Comparison of ENCODE assay signal across 11 mouse cellular contexts in genomic region chr16:29575620-29576019, GRCm38 (mm10). TPM values are rescaled to one million over a fixed set of nuclear protein-coding genes. Genes with fewer than 3 reads are reported as not detected.
A peak's percentile ranks its signal among the peaks of the same experiment; 100 is the strongest.
DNase-seq lines count a peak whose midpoint lies in the region; ATAC-seq and TF ChIP-seq lines count a peak whose summit lies in the region.
"Had no signal": no experiment of that assay in that cellular context is flagged by ENCODE, and none has a peak within 500 bp of the region (broad histone marks: within the 10 kb centered on the region; RNA-seq: fewer than 3 reads in every experiment).

No protein-coding gene starts in this region.

- no peak overlapping the region for H3K9ac ChIP-seq in intestine, postnatal 0 days (ENCODE audit: low read depth, low read length)
- H3K9ac ChIP-seq in intestine, embryonic 16.5 days (ENCODE audit: low read depth, low read length), result no peak overlapping the region
- H3K9ac ChIP-seq: limb, embryonic 12.5 days had no signal

- no peaks in the 10 kb centered on the region for H3K27me3 ChIP-seq in intestine, postnatal 0 days (replicated peaks; ENCODE audit: control insufficient read depth, insufficient read depth, low read length)
- no peaks in the 10 kb centered on the region for H3K27me3 ChIP-seq in intestine, embryonic 16.5 days (replicated peaks; ENCODE audit: control insufficient read depth, insufficient read depth, low read length)
- H3K27me3 ChIP-seq in small intestine, adult 2 months (ENCODE audit: control insufficient read depth, insufficient read depth, low read length), result no peaks in the 10 kb centered on the region
- H3K27me3 ChIP-seq: limb, embryonic 12.5 days had no signal

- no peak overlapping the region for H3K4me3 ChIP-seq in intestine, postnatal 0 days (ENCODE audit: low read depth, low read length)
- no peak overlapping the region for H3K4me3 ChIP-seq in intestine, embryonic 16.5 days (ENCODE audit: low read length)
- no peak overlapping the region for H3K4me3 ChIP-seq in small intestine, adult 2 months (ENCODE audit: low read depth, low read length)
- H3K4me3 ChIP-seq: limb, embryonic 12.5 days had no signal

- 9% methylated on average over 5 of the region's 5 CpGs for WGBS in intestine, postnatal 0 days
- 9% methylated on average over 5 of the region's 5 CpGs for WGBS in intestine, embryonic 16.5 days
- 9% methylated on average over 5 of the region's 5 CpGs for WGBS in small intestine, adult 2 months

- no peak overlapping the region for H3K4me2 ChIP-seq in intestine, postnatal 0 days (replicated peaks; ENCODE audit: low read depth)
- H3K4me2 ChIP-seq in intestine, embryonic 16.5 days (ENCODE audit: low read depth, low read length), result no peak overlapping the region
- H3K4me2 ChIP-seq: limb, embryonic 12.5 days had no signal

- no peak for ATAC-seq in intestine, postnatal 0 days
- no peak for ATAC-seq in intestine, embryonic 16.5 days

- H3K4me1 ChIP-seq in intestine, postnatal 0 days (replicated peaks; ENCODE audit: control insufficient read depth, insufficient read depth, low read length), result 0 out of 2 replicates have a peak, but pooled peaks cover 4% of the 10 kb centered on the region
- H3K4me1 ChIP-seq in intestine, embryonic 16.5 days (ENCODE audit: control insufficient read depth, insufficient read depth, low read length), result peaks cover 4% of the 10 kb centered on the region
- no peaks in the 10 kb centered on the region for H3K4me1 ChIP-seq in small intestine, adult 2 months (ENCODE audit: control insufficient read depth, insufficient read depth, insufficient read length, low read length)

- no peak overlapping the region for H3K27ac ChIP-seq in intestine, postnatal 0 days (ENCODE audit: low read depth, low read length)
- H3K27ac ChIP-seq in intestine, embryonic 16.5 days (ENCODE audit: low read length), result no peak overlapping the region
- H3K27ac ChIP-seq in small intestine, adult 2 months (ENCODE audit: insufficient read depth, low read depth, low read length), result no peak overlapping the region
- H3K27ac ChIP-seq: limb, embryonic 12.5 days had no signal

- TF ChIP-seq POLR2A in brain, embryonic 14.5 days (IDR thresholded peaks at IDR 0.05; ENCODE audit: borderline replicate concordance, extremely low read depth, insufficient read depth, insufficient read length, poor library complexity, severe bottlenecking), result no peak
- no peak for TF ChIP-seq POLR2A in small intestine, adult 2 months (IDR thresholded peaks at IDR 0.05; ENCODE audit: low read depth, low read length)

- intact Hi-C loops in heart, postnatal 36 days (cut with DNase I), result loop anchor here (5.0 kb wide), 1 partner anchor 738 kb away; no protein-coding TSS in a partner anchor

- TF ChIP-seq CTCF in intestine, postnatal 0 days (IDR thresholded peaks at IDR 0.05; ENCODE audit: low read depth), result peak; percentile 74
- peak; percentile 77 for TF ChIP-seq CTCF in brain, embryonic 14.5 days (IDR thresholded peaks at IDR 0.05; ENCODE audit: borderline replicate concordance, extremely low read depth, insufficient read depth, insufficient read length)
- TF ChIP-seq CTCF in small intestine, adult 2 months (IDR thresholded peaks at IDR 0.05; ENCODE audit: extremely low read depth, insufficient read length, insufficient replicate concordance, low read depth, low read length), result 0 out of 2 replicates have a peak, but pooled peaks have one; percentile 9

- H3K9me3 ChIP-seq in intestine, postnatal 0 days (ENCODE audit: control insufficient read depth), result no peaks in the 10 kb centered on the region
- no peaks in the 10 kb centered on the region for H3K9me3 ChIP-seq in intestine, embryonic 16.5 days (ENCODE audit: control insufficient read depth, low read length)
- H3K9me3 ChIP-seq: limb, embryonic 12.5 days had no signal

- DNase-seq in right cerebral cortex, adult 18-20 months, result peak; percentile 13
- no peak for DNase-seq in right cerebral cortex, postnatal 36 days (ENCODE audit: low spot score in 2 of 2)
- DNase-seq in brain, embryonic 14.5 days (ENCODE audit: low read depth), result peak; percentile 79
- no peak for DNase-seq in heart, postnatal 36 days
- DNase-seq in spleen, postnatal 14 days (ENCODE audit: low spot score in 2 of 2), result no peak
- DNase-seq: cerebellum, adult 11 months had no signal

- no peaks in the 10 kb centered on the region for H3K36me3 ChIP-seq in intestine, postnatal 0 days (ENCODE audit: control insufficient read depth, insufficient read depth)
- no peaks in the 10 kb centered on the region for H3K36me3 ChIP-seq in intestine, embryonic 16.5 days (ENCODE audit: control insufficient read depth, insufficient read depth, low read length)
- no peaks in the 10 kb centered on the region for H3K36me3 ChIP-seq in small intestine, adult 2 months (ENCODE audit: control insufficient read depth, insufficient read depth, low read length)
- H3K36me3 ChIP-seq: limb, embryonic 12.5 days had no signal

RNA-seq across cellular contexts. Expression of gene Opa1, which starts 3.5 kb away (rescaled TPM):
- 21.2 and 21.9 TPM in 2 replicates for polyA plus RNA-seq in intestine, postnatal 0 days (2015; fragmentation: Nextera tagmentation; extraction: Ambion mirVana)
- 37.2 and 37.4 TPM in 2 replicates for polyA plus RNA-seq in intestine, embryonic 16.5 days (2015; fragmentation: Nextera tagmentation; extraction: Ambion mirVana)
- polyA plus RNA-seq in brain, embryonic 14.5 days (2012; rRNA removed), result 30.8 and 41.2 TPM in 2 replicates
- polyA plus RNA-seq in small intestine, adult 2 months (2012; rRNA removed), result 5.6 and 7.0 TPM in 2 replicates
- 100 to 1,000 TPM; 153 to 170 TPM for total RNA-seq in heart, postnatal 36 days (2021)

RNA-seq across cellular contexts. Expression of gene Atp13a4, which starts 31.0 kb away (rescaled TPM):
- polyA plus RNA-seq in intestine, postnatal 0 days (2015; fragmentation: Nextera tagmentation; extraction: Ambion mirVana), result not detected in 2 replicates
- polyA plus RNA-seq in intestine, embryonic 16.5 days (2015; fragmentation: Nextera tagmentation; extraction: Ambion mirVana), result 0.07 TPM in 1 of 2 replicates, not detected in the other
- 1.4 and 3.4 TPM in 2 replicates for polyA plus RNA-seq in brain, embryonic 14.5 days (2012; rRNA removed)
- polyA plus RNA-seq in small intestine, adult 2 months (2012; rRNA removed), result not detected in 2 replicates
- total RNA-seq in heart, postnatal 36 days (2021), result not detected
- total RNA-seq: neutrophil, adult 5-6 weeks had no signal
- polyA plus RNA-seq: limb, embryonic 12.5 days had no signal

Comparison
In these comparisons a context has a peak if more than half of its experiments do, and no peak if none do; other contexts are left out.
1. DNase-seq: peak in right cerebral cortex, adult 18-20 months (single experiment) and brain, embryonic 14.5 days (single experiment); none in right cerebral cortex, postnatal 36 days (0 of 2), heart, postnatal 36 days (0 of 2) and spleen, postnatal 14 days (0 of 2).
2. CTCF ChIP-seq: peak in every context shown above with its lines; median percentile 77 in brain, embryonic 14.5 days; 74 in intestine, postnatal 0 days; 9 in small intestine, adult 2 months.